Mouse (Mus musculus) embryonic facial prominence, embryonic 15.5 days (tissue): Measurements from ENCODE around the gene 1700001L19Rik. TPM values are rescaled to one million over a fixed set of nuclear protein-coding genes. Genes with fewer than 3 reads are reported as not detected.
A peak's percentile ranks its signal among the peaks of the same experiment; 100 is the strongest.

ENCODE experiments used
- ATAC-seq: fragments of 200-750 bp; cut with Nextera tagmentation; 2 replicates; pipeline ENCODE4 v1.8.0; 2017; ENCODE audit warnings: low read depth, moderate TSS enrichment; ENCODE audit not compliant: insufficient number of reproducible peaks, low FRiP score, low TSS enrichment
- H3K27ac ChIP-seq: fragments of 300-500 bp; sonication (generic); replicated peaks from 2 replicates; pipeline ENCODE4 v1.5.1; 2015; ENCODE audit warnings: mild to moderate bottlenecking, inconsistent platforms
- H3K27me3 ChIP-seq: fragments of 300-500 bp; sonication (generic); 2 replicates; pipeline ENCODE4 v1.6.1; 2015; ENCODE audit warnings: inconsistent platforms
- H3K36me3 ChIP-seq: fragments of 300-500 bp; sonication (generic); 2 replicates; pipeline ENCODE4 v1.6.1; 2015; ENCODE audit warnings: mild to moderate bottlenecking, inconsistent platforms
- H3K4me1 ChIP-seq: fragments of 300-500 bp; sonication (generic); 2 replicates; pipeline ENCODE4 v1.6.1; 2015; ENCODE audit warnings: inconsistent platforms
- H3K4me2 ChIP-seq: fragments of 300-500 bp; sonication (generic); replicated peaks from 2 replicates; pipeline ENCODE4 v1.6.1; 2015; ENCODE audit warnings: mild to moderate bottlenecking, inconsistent platforms
- H3K4me3 ChIP-seq: fragments of 300-500 bp; sonication (generic); replicated peaks from 2 replicates; pipeline ENCODE4 v1.5.1; 2015; ENCODE audit warnings: mild to moderate bottlenecking, inconsistent platforms
- H3K9ac ChIP-seq: fragments of 300-500 bp; sonication (generic); 2 replicates; pipeline ENCODE4 v1.6.1; 2015; ENCODE audit warnings: inconsistent platforms
- H3K9me3 ChIP-seq: fragments of 300-500 bp; sonication (generic); replicated peaks from 2 replicates; pipeline ENCODE4 v1.6.1; 2016; ENCODE audit warnings: inconsistent platforms
- WGBS: fragments of 180-500 bp; shearing (Covaris S2); methylation state at CpG from one replicate; pipeline ENCODE4 v1.1.7; 2015; 5-methylcytosine and 5-hydroxymethylcytosine counted together
- polyA plus RNA-seq: library from polyadenylated mRNA; unstranded; fragments of >200 nt; fragmentation: Nextera tagmentation; extraction: Ambion mirVana; gene quantifications from 2 replicates; pipeline ENCODE4 v1.2.1, GENCODE M21; 2015

1700001L19Rik gene
- polyA plus RNA-seq, 1 experiment from 2014 or later: 6.2 TPM

DNA sequence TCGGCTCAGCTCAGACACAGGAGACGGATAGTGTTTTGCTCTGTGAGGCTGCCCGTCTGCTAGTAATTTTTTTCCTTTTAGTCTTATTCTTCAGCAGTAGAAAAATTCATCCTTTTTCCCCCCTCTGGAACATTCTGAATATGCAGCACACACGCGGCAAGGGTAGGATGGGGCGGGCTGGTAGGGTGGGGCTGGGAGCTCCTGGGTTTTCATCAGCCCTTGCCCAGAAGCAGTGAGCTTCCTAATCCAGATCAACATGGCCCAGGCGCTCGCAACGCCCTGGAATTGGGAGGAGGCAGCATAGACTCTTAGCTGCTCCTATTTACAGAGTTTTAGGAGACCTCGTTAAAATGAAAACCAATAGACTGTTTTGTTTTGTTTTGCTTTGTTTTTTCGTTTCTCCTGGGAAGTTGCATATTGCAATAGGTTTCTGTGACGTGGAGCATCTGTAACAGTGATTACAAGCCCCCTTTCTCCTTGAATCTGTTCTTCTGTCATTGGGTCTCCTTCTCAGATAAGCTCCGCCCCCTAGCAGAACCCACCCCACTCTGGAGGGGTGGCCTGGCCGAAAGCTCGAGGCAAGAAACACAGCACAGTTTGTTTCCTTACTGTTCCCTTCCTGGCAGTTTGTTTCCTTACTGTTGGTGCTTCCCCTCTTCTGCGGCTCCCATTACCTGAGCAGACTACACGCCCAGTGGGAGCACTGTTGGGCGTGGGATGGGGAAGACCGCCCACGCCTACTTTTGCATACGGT is 10.6 kb downstream of the 1700001L19Rik start:
- peak overlapping the region; percentile 28 for H3K4me3 ChIP-seq
- H3K27ac ChIP-seq: peak overlapping the region; percentile 68
- no peaks in the 10 kb centered on the region for H3K36me3 ChIP-seq
- H3K4me1 ChIP-seq: peaks cover 14% of the 10 kb centered on the region
- peak overlapping the region; percentile 46 for H3K4me2 ChIP-seq
- ATAC-seq: peak; percentile 62
- no peaks in the 10 kb centered on the region for H3K9me3 ChIP-seq
- WGBS: 26% methylated on average over 21 of the region's 21 CpGs
- H3K27me3 ChIP-seq: no peaks in the 10 kb centered on the region
- no peak overlapping the region for H3K9ac ChIP-seq

- H3K4me1 ChIP-seq: no peaks in the 10 kb centered on the region
- H3K36me3 ChIP-seq: 0 out of 2 replicates have a peak, but pooled peaks cover 3% of the 10 kb centered on the region
- no peak overlapping the region for H3K9ac ChIP-seq
- H3K9me3 ChIP-seq: no peaks in the 10 kb centered on the region
- H3K4me3 ChIP-seq: no peak overlapping the region
- no peak overlapping the region for H3K4me2 ChIP-seq
- no peaks in the 10 kb centered on the region for H3K27me3 ChIP-seq
- ATAC-seq: no peak
- 53% methylated on average over 6 of the region's 6 CpGs for WGBS
- H3K27ac ChIP-seq: no peak overlapping the region
Observed at GRCm38 (mm10) chr13:68622792-68623191, 25.6 kb downstream of the 1700001L19Rik start.

GRCm38 (mm10) chr13:68627041-68627440 is 29.8 kb downstream of the 1700001L19Rik start:
- 68% methylated on average over 3 of the region's 3 CpGs for WGBS
- H3K36me3 ChIP-seq: no peaks in the 10 kb centered on the region
- ATAC-seq: no peak

DNA sequence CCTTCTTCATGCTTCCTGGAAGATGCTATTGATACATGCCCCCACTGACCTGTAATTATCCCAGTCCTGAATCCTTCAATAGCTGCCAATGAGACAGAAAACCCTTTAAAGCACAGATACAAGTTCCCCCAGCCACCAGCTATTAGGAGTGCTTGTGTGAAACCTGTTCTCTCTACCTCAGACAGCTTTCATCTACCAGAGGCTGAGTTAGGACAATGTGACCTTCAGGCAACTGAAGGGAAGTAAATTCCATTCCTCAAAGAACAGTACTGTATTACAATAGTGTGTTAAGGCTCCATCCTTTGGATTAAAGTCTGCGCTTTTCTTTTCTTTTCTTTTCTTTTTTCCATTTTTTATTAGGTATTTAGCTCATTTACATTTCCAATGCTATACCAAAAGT is 45.6 kb downstream of the 1700001L19Rik start:
- H3K9me3 ChIP-seq: no peaks in the 10 kb centered on the region
- ATAC-seq: no peak

More at GRCm38 (mm10) chr13:68627041-68627440, 29.8 kb downstream of the 1700001L19Rik start:
- H3K9ac ChIP-seq: no peak overlapping the region
- no peak overlapping the region for H3K4me2 ChIP-seq
- no peaks in the 10 kb centered on the region for H3K27me3 ChIP-seq
- no peaks in the 10 kb centered on the region for H3K9me3 ChIP-seq
- no peak overlapping the region for H3K4me3 ChIP-seq
- H3K27ac ChIP-seq: no peak overlapping the region
- no peaks in the 10 kb centered on the region for H3K4me1 ChIP-seq

More for the DNA sequence above, 45.6 kb downstream of the 1700001L19Rik start:
- Histone ChIP-seq H3K27ac (no peak overlapping the region), H3K27me3 (no peaks in the 10 kb centered on the region), H3K4me3 (no peak overlapping the region), H3K4me2 (no peak overlapping the region), H3K4me1 (no peaks in the 10 kb centered on the region), H3K36me3 (no peaks in the 10 kb centered on the region), H3K9ac (no peak overlapping the region)
- WGBS: 96% methylated on average over 1 of the region's 1 CpGs

Other genes starting within 250 kb of the 1700001L19Rik start
- gene Mtrr, start 15.3 kb upstream of the 1700001L19Rik start, polyA plus RNA-seq: 17.4 and 20.1 TPM in 2 replicates
- 25.9 and 30.4 TPM in 2 replicates for gene Fastkd3, start 15.2 kb upstream of the 1700001L19Rik start, polyA plus RNA-seq